Mouse (Mus musculus): ENCODE results near the gene 3110082J24Rik.

Gene 3110082J24Rik

GRCm38 (mm10) chr5:30105668-30106300, at the start of gene 3110082J24Rik:
3110082J24Rik (minus strand) TSS chr5:30106086.
- DNase-seq (ENCODE audit: low spot score): no peak

- DNase-seq (ENCODE audit: low spot score): no peak
These were observed 49.5 kb upstream of the 3110082J24Rik start for GRCm38 (mm10) chr5:30155395-30155792.

GRCm38 (mm10) chr5:30154474-30155394, 48.8 kb upstream of the 3110082J24Rik start, which contains the start of the genes Hadha and Hadhb:
Hadha (minus strand) TSS chr5:30155162.
Hadhb (plus strand) TSS chr5:30155248.
- peak; percentile 95 for DNase-seq (ENCODE audit: low spot score)

- no peak for DNase-seq (ENCODE audit: low spot score)
These were observed 48.1 kb upstream of the 3110082J24Rik start for GRCm38 (mm10) chr5:30154013-30154412.

GRCm38 (mm10) chr5:30153222-30153621, 47.3 kb upstream of the 3110082J24Rik start:
- no peak for DNase-seq (ENCODE audit: low spot score)

- no peak for DNase-seq (ENCODE audit: low spot score)
These were observed 46.5 kb upstream of the 3110082J24Rik start for GRCm38 (mm10) chr5:30152413-30152812.

- DNase-seq (ENCODE audit: low spot score): no peak
These were observed 46.1 kb upstream of the 3110082J24Rik start for GRCm38 (mm10) chr5:30152007-30152406.

- no peak for DNase-seq (ENCODE audit: low spot score)
These were observed 42.4 kb upstream of the 3110082J24Rik start for GRCm38 (mm10) chr5:30148133-30148920.

- no peak for DNase-seq (ENCODE audit: low spot score)
These were observed 40.6 kb upstream of the 3110082J24Rik start for GRCm38 (mm10) chr5:30146526-30146925.

- no peak for DNase-seq (ENCODE audit: low spot score)
These were observed 32.3 kb upstream of the 3110082J24Rik start for GRCm38 (mm10) chr5:30138193-30138592.

GRCm38 (mm10) chr5:30137271-30137670, 31.4 kb upstream of the 3110082J24Rik start:
- DNase-seq (ENCODE audit: low spot score): no peak

GRCm38 (mm10) chr5:30135711-30136231, 29.9 kb upstream of the 3110082J24Rik start:
- DNase-seq (ENCODE audit: low spot score): no peak

GRCm38 (mm10) chr5:30132173-30132572, 26.3 kb upstream of the 3110082J24Rik start:
- DNase-seq (ENCODE audit: low spot score): no peak

GRCm38 (mm10) chr5:30131246-30131645, 25.4 kb upstream of the 3110082J24Rik start:
- DNase-seq (ENCODE audit: low spot score): no peak

- DNase-seq (ENCODE audit: low spot score): no peak
These were observed 22.8 kb upstream of the 3110082J24Rik start for GRCm38 (mm10) chr5:30128680-30129079.

GRCm38 (mm10) chr5:30127921-30128597, 22.2 kb upstream of the 3110082J24Rik start:
- DNase-seq (ENCODE audit: low spot score): no peak

GRCm38 (mm10) chr5:30126756-30127155, 20.9 kb upstream of the 3110082J24Rik start:
- no peak for DNase-seq (ENCODE audit: low spot score)

GRCm38 (mm10) chr5:30125587-30125986, 19.7 kb upstream of the 3110082J24Rik start:
- DNase-seq (ENCODE audit: low spot score): no peak

GRCm38 (mm10) chr5:30122481-30122880, 16.6 kb upstream of the 3110082J24Rik start:
- no peak for DNase-seq (ENCODE audit: low spot score)

- no peak for DNase-seq (ENCODE audit: low spot score)
These were observed 14.2 kb upstream of the 3110082J24Rik start for GRCm38 (mm10) chr5:30120106-30120505.

GRCm38 (mm10) chr5:30119163-30119562, 13.3 kb upstream of the 3110082J24Rik start:
- no peak for DNase-seq (ENCODE audit: low spot score)
